Mouse (Mus musculus) bone marrow, adult 2 months (tissue): ENCODE results near the gene Tex14.

Experiments
- CTCF ChIP-seq: fragments of 200-500 bp; IDR thresholded peaks from 2 replicates; pipeline ENCODE4 v1.5.1; 2011; ENCODE audit warnings: low read length, control low read depth; ENCODE audit not compliant: control insufficient read depth, insufficient read depth
- POLR2A ChIP-seq: fragments of 200-500 bp; IDR thresholded peaks from 2 replicates; pipeline ENCODE4 v1.6.1; 2011; ENCODE audit warnings: low read depth, mild to moderate bottlenecking, control low read depth, low read length, borderline replicate concordance; ENCODE audit not compliant: control insufficient read depth

GRCm38 (mm10) chr11:87444735-87445428 lies 40.0 kb downstream of the Tex14 start:
- no peak for TF ChIP-seq POLR2A
- TF ChIP-seq CTCF: no peak
